Mouse (Mus musculus) CH12.LX (cell line): ENCODE measurements at regions not wholly inside any gene's neighbourhood (a gene's known extent, or its start where the extent isn't known, plus 50 kb on each side); places are given as distances from the start of the nearest gene placed in this dataset.

Source experiments
- DNase-seq: peaks from one replicate; pipeline ENCODE4 v3.0.0-alpha.2; 2013; ENCODE audit errors: extremely low read depth
- H3K27ac ChIP-seq: 2 replicates; pipeline ENCODE4 v1.5.1; 2012; ENCODE audit warnings: low read depth, mild to moderate bottlenecking, control low read depth, moderate library complexity; ENCODE audit not compliant: insufficient read depth
- H3K27me3 ChIP-seq: replicated peaks from 2 replicates; pipeline ENCODE3; 2012; ENCODE audit warnings: inconsistent platforms
- H3K36me3 ChIP-seq, 2 experiments: replicated peaks in 1 of 2; 2 replicates each; pipeline versions ENCODE3 to v1.6.1; 2012; ENCODE audit warnings: inconsistent platforms in 1 of 2, low read length in 1 of 2, mild to moderate bottlenecking in 1 of 2, mixed read lengths in 1 of 2, moderate library complexity in 1 of 2; ENCODE audit not compliant: control insufficient read depth in 1 of 2, insufficient read depth in 1 of 2
- H3K4me1 ChIP-seq, 2 experiments: 2 replicates each; pipeline ENCODE4 v1.6.1; 2012; ENCODE audit warnings: inconsistent platforms in 1 of 2, moderate library complexity in 1 of 2; ENCODE audit not compliant: insufficient read depth in 2 of 2, control insufficient read depth in 1 of 2
- H3K4me2 ChIP-seq: 2 replicates; pipeline ENCODE4 v1.6.1; 2012; ENCODE audit warnings: low read depth, mild to moderate bottlenecking, control low read depth; ENCODE audit not compliant: poor library complexity, insufficient read depth, severe bottlenecking
- H3K4me3 ChIP-seq, 3 experiments: fragments of 150-350 bp in 1 of 3; sonication (generic) in 1 of 3; replicated peaks in 1 of 3; 2 replicates each; pipeline versions ENCODE3 to v1.5.1; 2011 to 2012; ENCODE audit warnings: low read depth in 2 of 3, low read length in 2 of 3, mild to moderate bottlenecking in 2 of 3, moderate library complexity in 2 of 3, control low read depth in 1 of 3, improper control_type of control experiment in 1 of 3, inconsistent platforms in 1 of 3, mixed read lengths in 1 of 3; ENCODE audit not compliant: poor library complexity in 1 of 3
- H3K79me2 ChIP-seq: replicated peaks from 2 replicates; pipeline ENCODE4 v1.6.1; 2012; ENCODE audit warnings: mild to moderate bottlenecking, moderate library complexity; ENCODE audit not compliant: control insufficient read depth, poor library complexity, insufficient read depth, severe bottlenecking; ENCODE audit errors: extremely low read depth
- H3K9ac ChIP-seq: 2 replicates; pipeline ENCODE4 v1.6.1; 2012; ENCODE audit warnings: low read depth, mild to moderate bottlenecking, control low read depth, moderate library complexity; ENCODE audit not compliant: insufficient read depth
- H3K9me3 ChIP-seq: replicated peaks from 2 replicates; pipeline ENCODE3; 2012; ENCODE audit warnings: low read length, inconsistent platforms, mixed read lengths
- BHLHE40 ChIP-seq: IDR thresholded peaks from 2 replicates; pipeline ENCODE4 v1.6.1; 2011; ENCODE audit warnings: mild to moderate bottlenecking, low read depth, low read length, improper control_type of control experiment
- CTCF ChIP-seq, 2 experiments: IDR thresholded peaks in 1 of 2; conservative IDR thresholded peaks in 1 of 2; 2 replicates each; pipeline ENCODE4 v1.5.1; 2011 to 2012; ENCODE audit warnings: low read depth in 2 of 2, low read length in 2 of 2, improper control_type of control experiment in 1 of 2, inconsistent platforms in 1 of 2, mild to moderate bottlenecking in 1 of 2, moderate library complexity in 1 of 2
- E2F4 ChIP-seq: IDR thresholded peaks from 2 replicates; pipeline ENCODE4 v1.6.1; 2011; ENCODE audit warnings: low read depth, low read length, improper control_type of control experiment; ENCODE audit not compliant: insufficient replicate concordance
- ETS1 ChIP-seq: conservative IDR thresholded peaks from 2 replicates; pipeline ENCODE4 v1.6.1; 2012; ENCODE audit warnings: low read depth, mild to moderate bottlenecking, inconsistent platforms, low read length, improper control_type of control experiment, moderate library complexity
- GABPA ChIP-seq: IDR thresholded peaks from 2 replicates; pipeline ENCODE4 v1.6.1; 2012; ENCODE audit warnings: low read depth, low read length, improper control_type of control experiment, inconsistent platforms; ENCODE audit not compliant: insufficient replicate concordance
- KAT2A ChIP-seq: IDR thresholded peaks from 2 replicates; pipeline ENCODE4 v1.6.1; 2012; ENCODE audit warnings: low read length, improper control_type of control experiment, inconsistent platforms; ENCODE audit not compliant: insufficient replicate concordance
- MAFK ChIP-seq: IDR thresholded peaks from 2 replicates; pipeline ENCODE4 v1.6.1; 2011; ENCODE audit warnings: low read length, improper control_type of control experiment; ENCODE audit not compliant: insufficient replicate concordance
- MEF2A ChIP-seq: IDR thresholded peaks from 2 replicates; pipeline ENCODE4 v1.6.1; 2014; ENCODE audit warnings: low read depth, mild to moderate bottlenecking, inconsistent platforms, low read length, improper control_type of control experiment, borderline replicate concordance
- MYC ChIP-seq: IDR thresholded peaks from 2 replicates; pipeline ENCODE4 v1.6.1; 2011; ENCODE audit warnings: low read depth, mild to moderate bottlenecking, improper control_type of control experiment, low read length
- POLR2A ChIP-seq: IDR thresholded peaks from 2 replicates; pipeline ENCODE4 v1.6.1; 2011; ENCODE audit warnings: low read depth, mild to moderate bottlenecking, improper control_type of control experiment, low read length
- RAD21 ChIP-seq: IDR thresholded peaks from 2 replicates; pipeline ENCODE4 v1.6.1; 2011; ENCODE audit warnings: low read depth, mild to moderate bottlenecking, low read length, improper control_type of control experiment, moderate library complexity
- RCOR1 ChIP-seq: conservative IDR thresholded peaks from 2 replicates; pipeline ENCODE4 v1.6.1; 2012; ENCODE audit warnings: low read depth, mild to moderate bottlenecking, inconsistent platforms, low read length, improper control_type of control experiment
- SMC3 ChIP-seq: IDR thresholded peaks from 2 replicates; pipeline ENCODE4 v1.6.1; 2011; ENCODE audit warnings: low read depth, low read length, improper control_type of control experiment
- TBP ChIP-seq: conservative IDR thresholded peaks from 2 replicates; pipeline ENCODE4 v1.6.1; 2011; ENCODE audit warnings: low read depth, low read length, improper control_type of control experiment
- UBTF ChIP-seq: IDR thresholded peaks from 2 replicates; pipeline ENCODE4 v1.6.1; 2012; ENCODE audit warnings: low read depth, mild to moderate bottlenecking, inconsistent platforms, low read length, improper control_type of control experiment, moderate library complexity
- USF1 ChIP-seq: IDR thresholded peaks from 2 replicates; pipeline ENCODE4 v1.6.1; 2014; ENCODE audit warnings: low read depth, mild to moderate bottlenecking, inconsistent platforms, low read length, improper control_type of control experiment
- ZC3H11A ChIP-seq: IDR thresholded peaks from 2 replicates; pipeline ENCODE4 v1.6.1; 2012; ENCODE audit warnings: low read depth, mild to moderate bottlenecking, inconsistent platforms, low read length, improper control_type of control experiment
- ZKSCAN1 ChIP-seq: IDR thresholded peaks from 2 replicates; pipeline ENCODE4 v1.6.1; 2012; ENCODE audit warnings: low read depth, inconsistent platforms, low read length, improper control_type of control experiment, borderline replicate concordance
- dilution Hi-C: fragments of 300-500 bp; cut with MboI; formaldehyde crosslinking; loops from 2 replicates; pipeline ENCODE4 v1.14.3; 2020; ENCODE audit warnings: low sequenced_read_pairs; ENCODE audit not compliant: extremely low pct_unique_long_range_greater_than_20kb, extremely low pct_ligation_motif_present
- in situ Hi-C: fragments of 300-500 bp; cut with MboI; formaldehyde crosslinking; loops from 3 replicates; pipeline ENCODE4 v1.14.3; 2019; ENCODE audit warnings: low sequenced_read_pairs, low pct_ligation_motif_present, low pct_unique_long_range_greater_than_20kb, mixed read lengths

DNA sequence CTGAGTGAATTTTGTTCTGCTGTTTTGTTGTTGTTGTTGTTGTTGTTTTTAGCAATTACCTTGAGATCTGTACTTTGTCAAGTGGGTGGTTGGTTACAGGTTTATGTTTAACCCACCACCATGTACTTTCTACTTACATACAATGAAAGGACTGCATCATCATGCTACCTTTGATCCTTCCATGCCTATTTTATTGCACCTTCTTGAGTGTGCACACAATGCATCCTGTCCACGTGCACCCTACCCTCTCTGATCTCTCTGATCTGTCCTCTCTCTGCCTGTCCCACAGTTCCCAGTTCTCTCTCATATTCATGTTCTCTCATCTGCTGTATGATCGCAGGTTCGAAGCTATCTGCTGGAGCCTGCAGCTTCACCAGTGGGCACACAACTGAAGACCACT is 59.9 kb upstream of the Gas1 start:
- in situ Hi-C loops: no loop called here
- Histone ChIP-seq H3K4me2 (no peak overlapping the region), H3K9ac (no peak overlapping the region), H3K9me3 (peaks cover 63% of the 10 kb centered on the region), H3K4me1 (no peaks in the 10 kb centered on the region), H3K79me2 (no peaks in the 10 kb centered on the region), H3K36me3 (no peaks in the 10 kb centered on the region), H3K27me3 (no peaks in the 10 kb centered on the region), H3K4me3 (no peak overlapping the region), H3K27ac (no peak overlapping the region)
- no peak for DNase-seq
- TF ChIP-seq ETS1: no peak
- TF ChIP-seq KAT2A: no peak
- no peak for TF ChIP-seq MAFK
- no peak for TF ChIP-seq USF1
- TF ChIP-seq TBP: no peak
- no peak for TF ChIP-seq SMC3
- no peak for TF ChIP-seq UBTF
- no peak for TF ChIP-seq BHLHE40
- TF ChIP-seq RAD21: no peak
- TF ChIP-seq ZKSCAN1: no peak
- dilution Hi-C loops: no loop called here

- Histone ChIP-seq H3K4me3 (no peak overlapping the region), H3K79me2 (no peaks in the 10 kb centered on the region), H3K4me1 (no peaks in the 10 kb centered on the region), H3K4me2 (no peak overlapping the region), H3K36me3 (no peaks in the 10 kb centered on the region), H3K9me3 (peaks cover 58% of the 10 kb centered on the region), H3K27me3 (no peaks in the 10 kb centered on the region), H3K9ac (no peak overlapping the region), H3K27ac (no peak overlapping the region)
- no peak for DNase-seq
- TF ChIP-seq MEF2A (no peak), E2F4 (no peak), GABPA (no peak), RCOR1 (no peak), ZC3H11A (no peak), TBP (no peak), MYC (no peak), POLR2A (no peak), CTCF (conservative IDR thresholded peaks at IDR 0.05 in 1 of 2, IDR thresholded peaks at IDR 0.05 in 1 of 2; ENCODE audit: low read depth in 2 of 2, low read length in 2 of 2) (no peak)
- in situ Hi-C loops (no loop called here), dilution Hi-C loops (no loop called here)
Observed at GRCm38 (mm10) chr13:60242447-60243109, 65.4 kb upstream of the Gas1 start.
